Mouse (Mus musculus) kidney, adult 2 months (tissue): ENCODE results near the gene Ptprs.

Experiments
- CTCF ChIP-seq: fragments of 200-500 bp; conservative IDR thresholded peaks from 2 replicates; pipeline ENCODE4 v1.5.1; 2011; ENCODE audit warnings: low read depth, mild to moderate bottlenecking, control low read depth, low read length, moderate library complexity, mixed read lengths; ENCODE audit not compliant: insufficient read depth, insufficient read length
- POLR2A ChIP-seq: fragments of 200-500 bp; IDR thresholded peaks from one replicate; pipeline ENCODE4 v1.6.1; 2011; ENCODE audit warnings: low read depth, low read length, control low read depth

GRCm38 (mm10) chr17:56478191-56478611 lies 1.9 kb upstream of the Ptprs start:
- TF ChIP-seq CTCF (no peak), POLR2A (no peak)
